Mouse (Mus musculus): Measurements from ENCODE around the gene Dmac2. TPM values are rescaled to one million over a fixed set of nuclear protein-coding genes. Genes with fewer than 3 reads are reported as not detected.

Dmac2 gene
- polyA plus RNA-seq, 1 experiment = 0.73 TPM

DNA sequence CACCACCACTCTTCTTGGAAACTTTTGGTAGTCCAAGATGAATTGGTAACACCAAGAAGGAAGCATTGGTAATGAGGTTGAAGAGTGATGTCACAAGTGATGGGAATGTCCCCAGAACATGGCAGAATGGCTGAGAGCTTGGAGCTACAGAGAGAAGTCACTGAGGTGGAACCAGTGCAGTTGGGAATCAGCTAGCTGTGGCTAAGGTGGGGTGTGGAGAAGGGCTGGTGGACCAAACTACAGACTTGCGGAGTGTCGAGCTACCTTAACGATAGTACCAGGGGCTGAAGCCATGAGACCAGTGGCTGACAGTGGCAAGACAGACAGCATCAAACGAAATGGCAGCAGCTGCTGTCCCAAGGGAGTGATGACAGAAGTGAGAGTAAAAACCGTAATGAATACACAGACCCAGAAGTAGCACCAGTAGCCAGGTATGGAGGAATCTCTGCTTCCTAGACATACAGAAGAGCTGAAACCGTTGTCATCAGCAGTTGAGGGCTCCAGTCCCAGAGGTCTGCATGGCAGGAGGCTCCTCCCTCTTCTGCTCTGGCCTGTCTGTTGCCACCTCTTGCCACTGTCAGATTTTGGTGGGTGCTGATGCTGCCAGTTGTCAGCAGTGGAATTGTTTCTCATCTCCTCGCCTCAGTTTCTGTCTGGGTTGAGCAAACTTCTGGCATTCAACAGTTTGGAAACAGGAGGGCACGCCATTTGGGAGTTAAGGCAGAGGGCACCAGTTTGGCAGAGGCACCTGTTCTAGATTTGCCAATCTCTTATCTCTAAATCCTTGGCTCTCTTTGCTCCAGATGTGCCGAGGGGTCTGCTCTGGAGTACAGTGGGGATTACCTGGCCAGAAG, 33.6 kb upstream of the Dmac2 start:
- H3K9me3 ChIP-seq (ENCODE audit: control insufficient read depth, low read length) = no peaks in the 10 kb centered on the region; the same call in 1 of the 2 replicates
- no peaks in the 10 kb centered on the region for H3K4me1 ChIP-seq (ENCODE audit: control insufficient read depth)
- TF ChIP-seq TAL1 (IDR thresholded peaks at IDR 0.05; ENCODE audit: low read length) = no peak
- TF ChIP-seq GATA1 (IDR thresholded peaks at IDR 0.05; ENCODE audit: low read length) = no peak
- H3K27me3 ChIP-seq (ENCODE audit: control insufficient read depth) = no peaks in the 10 kb centered on the region
- H3K4me3 ChIP-seq (replicated peaks) = no peak overlapping the region
- no peaks in the 10 kb centered on the region for H3K36me3 ChIP-seq (ENCODE audit: control insufficient read depth)

DNA sequence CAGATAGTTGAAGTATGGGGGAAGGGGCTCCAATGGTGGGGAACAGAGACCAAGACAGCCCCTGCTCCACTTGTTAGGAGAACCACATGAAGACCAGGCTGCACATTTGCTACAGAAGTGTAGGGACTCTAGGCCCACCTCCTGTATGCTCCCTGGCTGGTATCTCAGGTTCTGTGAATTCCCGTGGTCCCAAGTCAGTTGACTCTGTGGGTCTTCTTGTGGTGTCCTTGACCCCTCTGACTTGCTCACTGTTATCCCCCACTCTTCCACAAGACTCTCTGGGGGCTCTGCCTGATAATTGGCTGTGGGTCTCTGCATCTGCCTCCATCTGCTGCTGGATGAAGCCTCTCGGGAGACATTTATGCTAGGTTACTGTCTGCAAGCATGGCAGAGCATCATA, 28.0 kb upstream of the Dmac2 start:
- Histone ChIP-seq H3K9me3 (ENCODE audit: control insufficient read depth, low read length) (no peaks in the 10 kb centered on the region), H3K36me3 (ENCODE audit: control insufficient read depth) (no peaks in the 10 kb centered on the region), H3K27me3 (ENCODE audit: control insufficient read depth) (no peaks in the 10 kb centered on the region), H3K4me1 (ENCODE audit: control insufficient read depth) (no peaks in the 10 kb centered on the region), H3K4me3 (replicated peaks) (no peak overlapping the region)
- TF ChIP-seq GATA1 (IDR thresholded peaks at IDR 0.05; ENCODE audit: low read length) (no peak), TAL1 (IDR thresholded peaks at IDR 0.05; ENCODE audit: low read length) (no peak)

- Histone ChIP-seq H3K36me3 (ENCODE audit: control insufficient read depth) (no peaks in the 10 kb centered on the region), H3K4me1 (ENCODE audit: control insufficient read depth) (no peaks in the 10 kb centered on the region), H3K27me3 (ENCODE audit: control insufficient read depth) (no peaks in the 10 kb centered on the region), H3K4me3 (replicated peaks) (no peak overlapping the region), H3K9me3 (ENCODE audit: control insufficient read depth, low read length) (no peaks in the 10 kb centered on the region)
- TF ChIP-seq TAL1 (IDR thresholded peaks at IDR 0.05; ENCODE audit: low read length) = no peak
- no peak for TF ChIP-seq GATA1 (IDR thresholded peaks at IDR 0.05; ENCODE audit: low read length)
Measured at GRCm38 (mm10) chr7:25593859-25594258, 25.4 kb upstream of the Dmac2 start.

DNA sequence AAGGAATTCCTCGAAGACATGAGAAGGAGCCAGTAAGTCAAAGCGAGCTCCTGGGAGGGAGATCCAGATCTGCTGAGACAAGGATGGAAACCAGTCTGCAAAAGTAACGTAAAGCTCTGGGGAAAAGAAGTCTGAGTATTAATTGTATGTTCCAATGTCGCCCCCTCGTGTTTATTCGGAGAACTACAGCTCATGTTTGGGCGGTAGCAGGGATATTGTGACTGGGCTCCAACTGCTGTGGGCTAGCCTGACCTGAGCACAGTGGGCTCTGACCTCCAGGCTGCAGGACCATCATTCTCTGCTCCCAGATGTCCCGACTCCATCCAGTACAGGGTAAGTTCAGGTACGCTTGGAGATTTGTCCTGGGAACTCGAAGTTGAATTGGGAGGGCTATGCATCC, 19.6 kb upstream of the Dmac2 start:
- TF ChIP-seq TAL1 (IDR thresholded peaks at IDR 0.05; ENCODE audit: low read length) = no peak
- TF ChIP-seq GATA1 (IDR thresholded peaks at IDR 0.05; ENCODE audit: low read length) = no peak

GRCm38 (mm10) chr7:25600666-25601065, 18.5 kb upstream of the Dmac2 start:
- no peaks in the 10 kb centered on the region for H3K36me3 ChIP-seq (ENCODE audit: control insufficient read depth)
- H3K4me3 ChIP-seq (replicated peaks) = no peak overlapping the region
- no peaks in the 10 kb centered on the region for H3K27me3 ChIP-seq (ENCODE audit: control insufficient read depth)
- TF ChIP-seq GATA1 (IDR thresholded peaks at IDR 0.05; ENCODE audit: low read length) (no peak), TAL1 (IDR thresholded peaks at IDR 0.05; ENCODE audit: low read length) (no peak)
- H3K4me1 ChIP-seq (ENCODE audit: control insufficient read depth) = no peaks in the 10 kb centered on the region
- no peaks in the 10 kb centered on the region for H3K9me3 ChIP-seq (ENCODE audit: control insufficient read depth, low read length)

More for the DNA sequence above, 19.6 kb upstream of the Dmac2 start:
- Histone ChIP-seq H3K4me1 (ENCODE audit: control insufficient read depth) (no peaks in the 10 kb centered on the region), H3K4me3 (replicated peaks) (no peak overlapping the region), H3K9me3 (ENCODE audit: control insufficient read depth, low read length) (no peaks in the 10 kb centered on the region), H3K27me3 (ENCODE audit: control insufficient read depth) (no peaks in the 10 kb centered on the region), H3K36me3 (ENCODE audit: control insufficient read depth) (no peaks in the 10 kb centered on the region)

GRCm38 (mm10) chr7:25601346-25601745, 17.9 kb upstream of the Dmac2 start:
- H3K4me3 ChIP-seq (replicated peaks) = no peak overlapping the region
- H3K9me3 ChIP-seq (ENCODE audit: control insufficient read depth, low read length) = no peaks in the 10 kb centered on the region
- H3K36me3 ChIP-seq (ENCODE audit: control insufficient read depth) = no peaks in the 10 kb centered on the region
- no peaks in the 10 kb centered on the region for H3K4me1 ChIP-seq (ENCODE audit: control insufficient read depth)
- TF ChIP-seq GATA1 (IDR thresholded peaks at IDR 0.05; ENCODE audit: low read length) = no peak
- no peak for TF ChIP-seq TAL1 (IDR thresholded peaks at IDR 0.05; ENCODE audit: low read length)
- H3K27me3 ChIP-seq (ENCODE audit: control insufficient read depth) = no peaks in the 10 kb centered on the region

DNA sequence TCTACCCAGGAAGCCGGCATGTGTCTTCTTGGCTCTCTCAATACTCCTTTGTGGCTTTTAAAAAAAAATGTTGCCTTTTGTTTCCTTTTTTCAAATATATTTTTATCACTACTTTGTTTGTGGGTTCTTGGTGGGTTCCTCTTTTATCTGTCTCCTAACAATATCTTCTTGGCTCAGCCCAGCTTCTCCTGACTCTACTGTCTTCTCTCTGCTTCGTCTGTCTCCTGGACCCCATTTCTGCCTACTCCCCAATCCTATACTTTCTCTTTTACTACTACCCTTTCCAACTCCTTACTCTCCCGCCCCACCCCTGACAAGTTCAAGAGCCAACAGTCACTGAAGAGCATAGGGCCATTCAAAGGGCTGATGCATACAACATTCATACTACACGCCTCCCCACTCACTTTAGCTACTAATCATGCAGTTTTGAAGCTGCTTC, 12.6 kb upstream of the Dmac2 start:
- Histone ChIP-seq H3K36me3 (ENCODE audit: control insufficient read depth) (no peaks in the 10 kb centered on the region), H3K4me1 (ENCODE audit: control insufficient read depth) (no peaks in the 10 kb centered on the region), H3K27me3 (ENCODE audit: control insufficient read depth) (no peaks in the 10 kb centered on the region), H3K4me3 (replicated peaks) (no peak overlapping the region), H3K9me3 (ENCODE audit: control insufficient read depth, low read length) (no peaks in the 10 kb centered on the region)
- TF ChIP-seq GATA1 (IDR thresholded peaks at IDR 0.05; ENCODE audit: low read length) = no peak
- no peak for TF ChIP-seq TAL1 (IDR thresholded peaks at IDR 0.05; ENCODE audit: low read length)

- no peak for TF ChIP-seq TAL1 (IDR thresholded peaks at IDR 0.05; ENCODE audit: low read length)
- TF ChIP-seq GATA1 (IDR thresholded peaks at IDR 0.05; ENCODE audit: low read length) = no peak
- Histone ChIP-seq H3K27me3 (ENCODE audit: control insufficient read depth) (no peaks in the 10 kb centered on the region), H3K36me3 (ENCODE audit: control insufficient read depth) (no peaks in the 10 kb centered on the region), H3K4me3 (replicated peaks) (no peak overlapping the region), H3K4me1 (ENCODE audit: control insufficient read depth) (no peaks in the 10 kb centered on the region), H3K9me3 (ENCODE audit: control insufficient read depth, low read length) (no peaks in the 10 kb centered on the region)
Measured at GRCm38 (mm10) chr7:25607196-25607595, 12.0 kb upstream of the Dmac2 start.

DNA sequence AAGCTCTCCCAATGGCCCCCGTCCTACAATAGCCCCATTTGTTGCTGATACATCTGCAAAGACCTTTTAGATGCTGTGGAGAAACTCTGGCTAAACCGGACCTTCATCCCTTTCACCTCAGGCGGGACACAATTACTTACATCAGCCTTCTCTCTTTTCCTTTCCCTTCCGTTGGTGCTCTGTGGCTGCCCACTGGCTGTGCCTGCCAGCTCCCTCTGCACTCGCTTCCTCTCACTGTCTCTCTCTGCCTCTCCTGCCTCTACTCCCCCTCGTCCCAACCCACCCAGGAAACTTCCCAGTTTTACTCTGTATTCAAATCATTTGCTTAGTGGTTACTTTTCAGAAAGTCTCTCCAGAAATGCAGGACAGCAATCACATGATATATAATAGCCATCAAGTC, 9.2 kb upstream of the Dmac2 start:
- H3K4me1 ChIP-seq (ENCODE audit: control insufficient read depth) = no peaks in the 10 kb centered on the region
- no peaks in the 10 kb centered on the region for H3K36me3 ChIP-seq (ENCODE audit: control insufficient read depth)
- H3K4me3 ChIP-seq (replicated peaks) = no peak overlapping the region
- no peaks in the 10 kb centered on the region for H3K9me3 ChIP-seq (ENCODE audit: control insufficient read depth, low read length)
- TF ChIP-seq GATA1 (IDR thresholded peaks at IDR 0.05; ENCODE audit: low read length) = no peak
- no peak for TF ChIP-seq TAL1 (IDR thresholded peaks at IDR 0.05; ENCODE audit: low read length)
- H3K27me3 ChIP-seq (ENCODE audit: control insufficient read depth) = no peaks in the 10 kb centered on the region
